Mouse (Mus musculus): ENCODE measurements at regions not wholly inside any gene's neighbourhood (a gene's known extent, or its start where the extent isn't known, plus 50 kb on each side); places are given as distances from the start of the nearest gene placed in this dataset.
A peak's percentile ranks its signal among the peaks of the same experiment; 100 is the strongest.
"Not testable (repeated sequence)": the region's sequence is repeated elsewhere in the genome, so short reads cannot be mapped to it uniquely, and the experiment has no call there.

DNA sequence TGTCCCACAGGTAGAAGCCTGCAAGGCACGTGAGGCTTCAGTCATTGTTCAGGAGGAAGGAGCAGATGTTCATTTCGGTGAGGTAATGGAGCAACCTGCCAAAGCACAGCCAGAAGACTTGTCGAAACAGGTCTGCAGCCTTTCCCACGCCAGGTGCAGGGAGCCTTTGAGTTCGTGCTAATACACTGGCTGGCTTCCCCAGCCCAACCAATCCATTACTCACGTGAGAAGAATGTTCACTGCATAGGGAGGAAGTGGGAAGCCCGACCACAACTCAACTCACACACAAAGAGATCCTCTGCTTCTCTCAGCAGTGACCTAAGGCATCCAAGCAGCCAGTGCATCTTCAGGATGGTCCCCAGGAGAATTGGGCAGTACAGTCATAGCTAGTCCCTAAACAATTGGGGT is 153.0 kb upstream of the Hes1 start:
- no peak for DNase-seq (ENCODE audit: low spot score in 2 of 2)

DNA sequence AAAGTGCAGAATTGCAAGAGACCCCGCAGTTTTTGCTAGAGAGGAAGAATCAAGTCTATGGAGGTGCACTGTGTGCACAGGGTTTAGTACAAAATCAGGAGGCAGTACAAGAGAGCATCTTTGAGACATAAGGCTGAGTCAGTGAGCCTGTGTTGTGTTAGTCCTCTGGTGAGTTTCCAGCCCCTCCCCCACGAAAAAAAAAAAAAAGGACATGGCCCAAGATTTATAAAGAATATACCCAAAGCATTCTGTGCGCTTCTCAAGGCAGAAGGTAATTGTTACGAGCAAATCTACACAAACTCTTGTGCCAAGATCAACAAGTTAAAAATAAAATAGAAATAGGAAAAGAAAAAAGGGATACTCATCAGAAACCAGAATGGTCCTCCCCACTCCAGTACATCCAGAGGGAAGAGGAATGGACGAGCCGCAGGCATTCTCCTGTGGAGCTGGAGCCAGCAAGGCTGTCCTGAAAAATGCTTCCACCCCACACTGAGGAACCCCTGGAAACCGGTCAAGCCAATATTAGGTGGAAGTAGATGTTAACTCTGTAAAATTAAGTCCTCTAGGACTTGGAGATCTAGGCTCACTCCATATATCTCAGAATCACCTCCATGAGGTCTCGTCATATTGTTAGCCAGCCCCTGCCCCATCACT is 150.7 kb upstream of the Hes1 start:
- no peak for DNase-seq (ENCODE audit: low spot score in 2 of 2)

DNA sequence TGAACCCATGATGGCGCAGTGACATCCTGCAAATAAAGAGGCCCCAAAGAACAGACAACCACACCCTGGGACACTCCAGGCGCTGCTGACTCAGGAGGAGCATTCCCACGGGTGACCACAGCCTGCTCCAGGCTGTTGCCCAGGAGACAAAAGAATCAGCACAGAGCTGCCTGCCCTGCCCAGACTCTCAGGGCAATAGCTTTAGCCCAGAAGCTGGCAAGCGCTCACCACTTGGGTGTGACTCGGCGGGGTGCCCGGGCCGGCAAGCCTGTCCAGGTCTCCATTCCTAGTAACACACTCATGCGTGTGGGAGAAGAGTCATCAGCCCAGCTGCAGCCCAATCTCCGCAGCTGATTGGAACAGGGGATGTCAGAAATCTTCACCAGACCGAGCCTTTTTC is 148.8 kb upstream of the Hes1 start:
- no peak for DNase-seq (ENCODE audit: low spot score in 2 of 2)

DNA sequence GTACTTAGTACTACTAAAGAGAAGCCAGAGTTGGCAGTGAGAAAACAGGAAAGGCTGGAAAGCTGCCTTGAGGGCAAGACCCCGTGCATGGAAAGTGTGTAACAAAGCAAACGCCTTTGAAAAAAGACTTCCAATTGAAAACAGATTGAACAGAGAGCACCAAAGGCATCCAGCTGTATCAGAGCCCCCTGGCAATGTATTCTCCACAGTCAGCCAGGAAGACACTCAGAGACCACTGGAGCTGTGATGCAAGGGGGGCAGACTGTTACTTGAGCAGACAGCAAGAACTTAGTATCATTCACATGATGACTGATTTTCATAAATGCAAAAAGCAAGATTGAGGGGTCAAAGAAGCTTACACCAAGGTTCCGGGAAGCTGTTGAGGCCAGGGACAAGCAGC is 146.2 kb upstream of the Hes1 start:
- no peak for DNase-seq (ENCODE audit: low spot score in 2 of 2)

DNA sequence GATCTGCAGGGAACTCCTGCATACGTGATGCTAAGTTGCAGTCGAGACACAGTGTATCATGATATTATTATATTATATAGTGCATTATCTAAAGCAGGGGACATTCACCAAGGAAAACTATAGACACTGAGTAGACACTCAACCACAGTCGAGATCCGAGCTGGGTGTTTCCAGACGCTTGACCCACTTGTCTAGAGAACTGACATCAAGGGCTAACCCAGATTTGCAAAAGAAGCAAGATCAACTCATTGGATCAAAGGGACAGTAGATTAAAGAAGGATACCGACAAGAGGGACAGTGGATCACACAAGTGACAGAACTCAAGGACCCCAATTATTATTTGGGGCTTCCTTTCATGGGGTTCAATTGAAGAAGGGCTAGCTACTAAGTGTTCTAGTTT is 145.8 kb upstream of the Hes1 start:
- DNase-seq (ENCODE audit: low spot score in 2 of 2), result no peak

DNA sequence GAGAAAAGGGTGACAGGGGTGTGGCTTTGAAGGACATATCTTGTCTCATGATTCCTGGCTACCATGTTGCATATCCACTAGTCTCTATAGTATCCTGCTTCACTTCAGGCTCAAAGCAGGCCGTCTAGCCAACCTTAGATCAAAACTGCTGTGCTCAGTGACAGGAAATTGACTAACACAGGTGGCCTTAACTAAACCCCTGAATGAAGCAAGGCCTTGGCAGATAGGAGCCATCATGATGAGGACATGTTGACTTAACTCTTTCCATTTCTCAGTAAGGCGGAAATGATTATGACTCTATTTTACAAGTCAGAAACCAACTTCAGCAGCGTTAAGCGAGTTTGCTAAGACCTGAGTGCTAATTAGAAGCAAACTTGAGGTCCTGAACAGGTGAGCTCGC is 143.2 kb upstream of the Hes1 start:
- DNase-seq (ENCODE audit: low spot score in 2 of 2), result no peak

DNA sequence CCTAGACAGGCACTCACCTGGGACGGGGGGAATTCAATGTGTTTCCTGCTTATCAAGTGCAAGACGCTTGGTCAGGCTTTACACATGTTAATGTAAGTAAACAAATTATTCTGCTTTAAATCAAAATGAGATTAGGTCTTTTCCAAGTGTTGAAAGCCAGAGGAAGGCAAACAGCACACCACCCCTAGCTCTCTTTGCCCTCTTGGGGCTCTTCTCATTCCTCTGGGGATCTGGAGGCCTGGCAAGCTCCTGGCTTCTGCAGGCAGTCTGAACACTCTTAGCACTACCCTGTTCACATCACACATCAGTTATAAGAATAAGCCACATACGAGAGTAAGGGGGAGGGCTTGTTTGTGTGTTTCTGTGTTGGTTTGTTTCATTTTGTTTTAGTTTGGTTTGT is 142.8 kb upstream of the Hes1 start:
- no peak for DNase-seq (ENCODE audit: low spot score in 2 of 2)

DNA sequence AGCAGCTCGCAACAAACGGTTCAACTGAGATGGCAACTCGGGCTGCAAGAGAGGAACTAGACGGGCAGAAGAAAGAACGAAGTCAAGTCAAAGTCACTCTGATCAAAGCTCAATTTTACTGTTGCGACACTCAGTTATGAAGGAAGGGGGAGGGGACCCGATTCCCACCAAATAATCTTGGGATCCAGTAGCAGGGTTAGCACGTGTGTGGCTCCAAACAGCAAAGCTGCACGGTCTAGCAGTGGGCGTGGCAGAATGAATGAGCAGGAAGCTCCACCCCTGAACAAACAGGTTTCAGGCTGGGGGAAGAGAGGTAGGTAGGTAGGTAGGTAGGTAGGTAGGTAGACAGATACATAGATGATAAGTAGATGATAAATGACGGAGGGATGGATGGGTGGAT is 136.9 kb upstream of the Hes1 start:
- DNase-seq (ENCODE audit: low spot score in 2 of 2), result not testable (repeated sequence)

DNA sequence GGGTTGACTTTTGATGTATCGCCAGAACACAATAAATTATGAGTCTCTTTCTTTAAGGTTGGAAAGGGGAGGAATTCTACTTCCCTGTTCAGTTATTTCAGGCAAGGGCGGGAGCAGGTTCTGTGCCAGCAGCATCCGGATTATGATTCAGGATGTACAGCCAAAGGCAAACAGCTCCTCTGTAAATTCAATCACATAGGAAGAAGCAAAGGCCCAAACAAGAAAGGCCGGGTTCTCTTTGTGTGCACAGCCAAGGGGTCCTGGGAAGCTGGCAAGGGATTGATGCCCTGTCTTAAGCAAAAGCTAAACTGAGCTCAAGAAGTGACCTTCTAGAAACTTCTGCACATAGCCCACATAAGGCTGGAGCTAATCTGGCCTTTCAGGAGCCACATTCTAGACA is 135.9 kb upstream of the Hes1 start:
- DNase-seq (ENCODE audit: low spot score in 2 of 2), result no peak

DNA sequence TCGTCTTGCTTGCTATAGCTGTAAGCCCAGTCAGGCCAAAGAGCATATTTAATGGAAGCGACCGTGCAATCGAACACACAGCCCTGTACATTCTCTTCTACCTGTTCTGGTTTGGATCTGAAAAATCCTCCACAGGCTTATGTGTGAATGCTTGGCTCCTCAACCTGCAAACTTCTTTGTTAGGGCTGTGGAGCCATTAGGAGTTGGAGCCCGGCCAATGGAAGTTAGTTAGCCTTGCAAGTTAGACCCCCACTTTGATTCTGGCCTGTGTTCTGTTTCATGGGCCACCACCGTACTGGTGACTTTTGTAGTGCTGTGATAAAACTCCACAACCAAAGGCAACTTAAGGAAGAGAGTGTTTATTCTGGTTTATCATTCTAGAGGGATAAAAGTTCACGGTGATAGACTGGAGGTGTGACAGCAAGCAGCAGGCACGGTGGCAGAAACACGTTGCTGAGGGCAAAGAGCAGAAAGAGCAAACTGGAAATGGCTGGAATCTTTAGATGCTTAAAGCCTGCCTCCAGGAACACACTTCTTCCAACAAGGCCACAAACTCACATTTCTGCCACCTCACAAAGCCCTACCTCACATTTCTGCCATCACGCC is 132.3 kb upstream of the Hes1 start:
- no peak for DNase-seq (ENCODE audit: low spot score in 2 of 2)

DNA sequence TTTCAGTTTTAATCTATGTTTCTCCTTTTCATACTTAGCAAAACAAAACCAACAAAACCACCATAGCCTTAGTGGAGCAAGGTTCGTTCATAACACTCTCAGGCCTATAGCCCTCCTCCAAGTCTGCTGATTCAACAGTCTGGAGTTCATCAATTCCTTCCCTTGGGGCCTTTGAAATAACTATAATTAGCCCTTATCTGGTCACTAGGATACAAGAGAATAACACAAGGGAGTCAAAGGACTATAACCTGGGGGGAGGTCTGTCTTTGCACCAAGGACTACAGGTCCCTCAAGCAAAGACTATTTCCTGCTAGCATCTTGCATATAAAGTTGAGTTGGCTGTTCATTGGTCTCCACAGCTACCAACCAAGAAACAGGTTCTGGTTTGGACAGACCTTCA is 129.5 kb upstream of the Hes1 start:
- DNase-seq (ENCODE audit: low spot score in 2 of 2), result no peak

DNA sequence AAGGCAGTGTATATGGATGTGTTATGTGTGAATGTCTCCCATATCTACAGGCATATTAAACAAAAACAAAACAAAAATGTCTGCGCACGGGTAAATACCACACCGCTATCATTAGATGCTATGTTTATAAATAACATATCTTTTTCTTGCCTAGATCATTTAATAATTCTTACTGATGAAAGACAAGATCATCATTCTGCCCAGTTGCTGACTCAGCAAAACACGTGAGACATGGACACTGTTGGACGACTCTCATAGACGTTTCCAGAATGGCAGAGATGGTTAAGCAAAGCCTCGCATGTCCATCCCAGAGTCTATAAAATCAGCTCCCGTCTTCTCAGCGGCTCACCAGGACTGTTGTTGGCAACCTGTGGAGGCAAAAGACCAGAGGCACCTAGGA is 125.5 kb upstream of the Hes1 start:
- DNase-seq (ENCODE audit: low spot score in 2 of 2), result no peak

DNA sequence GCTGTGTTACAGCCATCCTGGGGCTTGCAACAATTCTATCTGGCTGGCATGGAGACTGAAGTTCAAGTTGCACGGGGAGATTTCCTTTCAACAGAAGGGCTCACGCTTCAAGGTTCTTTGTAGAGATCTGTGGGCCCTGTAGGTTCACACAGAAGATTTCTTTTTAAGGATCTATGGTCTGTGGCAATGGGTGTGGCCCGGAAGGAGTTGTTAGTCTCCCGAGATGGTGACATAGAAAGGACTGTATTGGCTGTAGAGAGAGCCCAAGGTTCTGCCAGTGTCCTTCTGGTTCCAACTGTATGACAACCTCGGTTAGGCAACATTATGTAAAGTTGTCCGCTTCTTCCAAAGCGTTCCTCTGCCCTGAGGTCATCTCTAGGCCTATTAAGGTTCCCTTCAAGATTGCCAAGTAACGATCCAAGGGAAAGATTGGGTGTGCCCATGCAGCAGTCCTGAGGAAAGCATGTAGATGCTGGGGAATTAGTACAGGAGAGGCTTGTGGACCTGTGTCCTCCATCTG is 124.8 kb upstream of the Hes1 start:
- DNase-seq (ENCODE audit: low spot score in 2 of 2), result no peak

DNA sequence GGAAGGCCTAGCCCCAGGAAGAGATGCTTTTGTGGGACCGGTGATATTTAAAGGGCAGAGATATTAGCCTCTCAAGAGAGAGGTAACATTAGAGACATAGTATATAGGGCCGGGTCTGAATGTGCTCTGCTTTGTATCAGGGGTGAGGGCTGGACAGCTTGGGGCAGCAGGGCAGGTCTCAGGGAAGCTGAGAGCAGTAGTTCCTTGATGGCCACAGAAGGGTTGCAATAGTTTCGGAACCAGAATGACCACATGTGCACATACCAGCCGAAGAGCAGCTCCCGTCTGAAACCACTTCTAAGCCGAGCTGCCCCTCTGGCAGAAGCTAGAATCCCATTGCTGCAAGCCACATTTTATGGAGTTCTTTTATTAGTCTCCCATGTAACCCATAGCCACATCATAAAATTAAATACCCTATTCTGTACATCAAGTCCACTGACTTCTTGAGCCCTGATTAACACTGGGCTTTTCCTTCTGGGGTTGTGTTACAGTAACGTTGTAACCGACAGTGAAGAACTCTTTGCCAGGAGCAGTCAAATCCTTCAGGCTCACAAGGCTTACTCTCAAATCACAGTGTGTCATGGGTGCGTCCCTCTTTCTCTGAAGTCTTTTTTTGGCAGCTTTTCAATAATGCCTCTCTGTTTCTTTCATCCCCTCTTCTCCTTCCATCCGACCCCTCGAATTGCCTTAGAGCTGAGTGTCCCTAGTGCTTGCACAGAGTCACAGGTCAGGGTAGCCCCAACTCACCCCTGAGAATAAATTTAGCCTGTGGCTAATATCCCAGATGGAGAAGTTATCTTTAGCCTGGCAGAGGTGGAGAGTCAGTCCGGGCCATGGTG is 124.1 kb upstream of the Hes1 start:
- DNase-seq (ENCODE audit: low spot score in 2 of 2), result no peak

DNA sequence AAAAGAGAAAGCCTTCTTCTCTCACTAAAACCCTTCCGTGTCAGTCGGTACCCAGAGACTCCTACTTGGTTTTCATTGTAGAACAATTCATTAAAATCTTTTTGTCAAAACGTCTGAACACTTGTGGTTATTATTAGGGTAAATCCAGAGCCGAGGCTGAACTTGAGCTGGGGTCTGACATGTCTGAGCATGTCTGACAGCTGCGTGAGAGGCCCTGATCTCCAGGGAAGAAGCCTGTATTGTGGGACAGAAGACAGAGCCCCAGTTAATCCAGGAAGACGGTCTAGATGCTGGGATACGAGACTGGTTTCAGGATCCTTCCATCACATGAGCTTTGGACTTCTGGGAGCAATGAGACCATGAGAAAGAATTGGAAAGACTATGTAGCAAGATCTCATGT is 122.1 kb upstream of the Hes1 start:
- DNase-seq (ENCODE audit: low spot score in 2 of 2), result no peak

DNA sequence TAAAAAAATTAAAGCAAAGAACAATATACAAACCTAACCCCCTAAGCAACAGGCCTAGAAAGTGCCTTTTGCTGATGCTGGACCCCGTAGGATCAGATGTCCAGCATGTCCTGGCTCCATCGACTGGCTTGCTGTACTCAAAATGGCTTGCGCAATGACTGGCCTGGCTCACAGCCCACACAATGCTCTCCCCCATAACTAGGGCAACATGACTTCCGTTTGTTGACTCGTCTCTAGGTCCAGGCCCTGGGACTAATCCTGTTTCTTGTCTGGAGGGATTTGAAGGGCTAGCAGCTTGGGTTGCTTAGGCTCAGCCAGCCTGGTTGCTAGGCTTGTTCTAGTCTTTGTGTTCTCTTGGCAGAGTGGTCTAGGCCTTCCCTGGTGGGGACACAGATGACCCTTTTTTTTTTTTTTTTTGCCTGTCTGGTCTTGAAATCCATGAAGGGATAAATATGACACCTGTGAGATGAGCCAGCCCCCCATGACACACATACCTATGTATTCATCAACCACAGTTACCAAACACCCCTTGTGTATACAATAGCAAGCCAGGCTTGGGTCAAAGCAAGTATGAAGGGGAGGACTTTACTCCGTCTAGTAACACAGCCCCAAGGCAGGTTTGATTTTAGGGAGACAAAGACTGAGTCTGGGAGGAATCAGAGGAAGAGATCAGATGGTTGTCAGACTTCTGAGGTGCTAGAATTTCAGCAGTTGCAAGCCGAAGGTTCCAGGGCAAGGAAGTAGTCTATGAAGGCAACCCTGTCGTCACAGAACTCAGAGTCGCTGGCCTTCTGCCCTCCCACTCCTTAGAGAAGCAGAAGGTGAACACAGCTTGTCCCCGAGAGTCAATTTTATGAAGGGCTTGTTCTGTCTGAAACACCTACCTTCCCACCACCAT is 120.0 kb upstream of the Hes1 start:
- DNase-seq (ENCODE audit: low spot score in 2 of 2), result peak in 1 of 2 experiments; percentile 21

DNA sequence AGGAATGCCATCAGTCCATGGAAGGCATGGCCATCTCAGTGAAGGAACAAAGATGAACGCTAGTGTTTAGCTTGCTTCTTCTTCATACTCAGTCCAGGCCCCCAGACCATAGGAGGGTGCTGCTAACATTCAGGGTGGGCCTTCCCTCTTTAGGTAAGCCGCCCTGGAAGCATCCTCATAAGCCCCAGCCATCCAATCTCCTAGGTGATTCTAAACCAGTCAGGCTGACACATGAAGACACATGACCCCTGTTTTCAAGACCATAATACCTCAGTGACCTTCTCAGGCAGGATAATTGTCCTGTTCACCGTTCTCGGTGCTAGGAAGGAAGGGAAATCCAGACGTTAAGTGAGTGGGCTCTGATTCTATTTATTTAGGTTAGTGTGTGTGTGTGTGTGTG is 119.2 kb upstream of the Hes1 start:
- DNase-seq (ENCODE audit: low spot score in 2 of 2), result no peak

DNA sequence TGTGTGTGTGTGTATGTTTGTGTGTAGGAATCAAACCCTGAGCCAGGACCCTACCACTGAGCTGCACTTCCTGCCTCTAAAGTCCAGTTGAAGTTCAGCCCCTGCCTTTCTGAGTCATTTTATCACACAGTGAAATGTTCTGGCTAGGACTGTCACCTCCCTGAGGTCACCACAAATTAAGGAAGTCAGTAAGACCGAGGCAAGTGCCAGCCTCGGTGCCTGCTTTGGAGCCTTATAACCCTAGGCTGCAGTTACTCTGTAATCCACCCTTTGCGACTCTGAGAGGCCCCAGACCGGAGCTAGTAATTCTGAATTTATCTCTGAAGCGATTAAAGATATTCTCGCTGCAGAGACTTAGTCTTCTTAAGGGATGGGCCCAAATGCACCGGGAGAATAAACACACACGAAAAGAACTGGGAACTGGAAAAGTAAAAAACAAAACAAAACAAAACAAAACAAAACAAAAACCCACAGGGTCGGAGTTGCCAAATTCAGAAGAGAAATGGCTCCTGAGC is 118.8 kb upstream of the Hes1 start:
- peak in 1 of 2 experiments; percentile 20 for DNase-seq (ENCODE audit: low spot score in 2 of 2)

DNA sequence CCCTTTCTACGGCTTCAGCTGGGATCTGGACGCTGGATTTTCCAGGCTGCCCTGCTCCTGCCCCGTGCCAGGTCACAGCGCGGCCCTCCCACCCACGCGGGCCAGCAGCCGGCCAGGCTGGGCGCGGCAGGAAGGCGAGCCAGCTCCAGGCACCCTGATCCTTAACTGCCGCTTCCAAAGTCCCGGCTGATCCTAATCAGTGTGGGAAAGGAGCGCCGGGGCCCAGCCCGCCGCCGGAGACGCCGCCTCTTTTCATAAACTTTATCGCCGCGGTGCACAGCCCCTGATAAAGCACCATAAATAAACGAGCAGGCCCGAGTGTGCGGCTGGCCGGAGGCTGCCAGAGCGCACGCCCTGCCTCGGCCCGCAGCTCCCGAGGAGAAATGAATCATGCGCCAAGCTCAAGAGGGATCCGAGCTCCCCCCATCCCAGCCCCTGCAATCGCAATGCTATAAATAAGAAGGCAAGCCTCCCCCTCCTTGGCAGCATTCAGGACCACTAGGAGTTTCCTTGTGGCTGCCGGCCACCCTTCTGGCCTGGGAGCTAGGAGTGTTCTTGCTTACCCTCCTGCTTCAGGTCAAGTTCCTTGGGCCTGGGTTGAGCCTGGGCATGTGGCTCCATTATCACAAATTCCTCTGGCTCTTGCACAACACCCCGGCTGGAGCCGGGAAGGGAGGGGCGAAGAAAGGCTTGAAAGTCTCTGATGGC is 118.1 kb upstream of the Hes1 start:
- DNase-seq (ENCODE audit: low spot score in 2 of 2), result peak; percentile 23 to 68

DNA sequence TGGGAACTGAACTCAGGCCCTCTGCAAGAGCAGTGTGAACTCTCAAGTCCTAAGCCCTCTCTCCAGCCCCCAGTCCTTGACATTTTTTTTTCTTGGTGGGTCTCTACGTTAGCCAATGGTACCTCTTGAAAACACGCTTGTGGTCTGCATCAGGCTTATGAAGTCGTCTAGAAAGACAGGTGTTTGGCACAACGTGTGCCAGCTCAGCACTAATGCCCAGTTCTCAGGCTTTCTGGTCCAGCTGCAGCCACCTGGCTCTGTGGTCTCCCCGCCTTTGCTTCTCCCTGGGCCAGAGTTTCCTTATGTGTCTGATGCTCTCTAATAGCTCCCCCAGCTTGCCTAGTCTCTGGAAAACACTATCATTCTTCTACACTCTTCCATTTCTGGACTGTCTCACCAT is 117.2 kb upstream of the Hes1 start:
- no peak for DNase-seq (ENCODE audit: low spot score in 2 of 2)

DNA sequence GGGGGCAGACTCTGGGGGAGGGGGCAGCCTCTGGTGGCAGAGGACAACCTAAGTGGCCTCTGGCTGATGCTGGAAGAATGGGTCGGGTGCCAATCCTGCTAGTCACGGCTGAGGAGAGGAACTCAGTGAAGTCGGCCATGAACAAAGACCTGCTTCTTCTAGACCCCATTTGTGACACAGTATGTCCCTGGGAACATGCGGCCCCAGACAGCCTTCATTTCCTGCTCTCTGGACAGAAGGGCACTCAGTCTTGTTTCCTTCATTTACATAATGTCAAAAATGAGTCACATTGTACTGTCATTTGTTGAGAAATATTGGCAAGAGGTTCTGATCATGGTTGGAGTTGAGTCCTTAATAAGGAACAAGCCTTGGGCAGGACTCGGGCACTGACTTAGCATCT is 116.5 kb upstream of the Hes1 start:
- no peak for DNase-seq (ENCODE audit: low spot score in 2 of 2)
